Mouse (Mus musculus) hindbrain, embryonic 14.5 days (tissue): Measurements from ENCODE around the gene Arnt2. TPM values are rescaled to one million over a fixed set of nuclear protein-coding genes. Genes with fewer than 3 reads are reported as not detected.

ENCODE experiments used
- ATAC-seq: fragments of 200-750 bp; cut with Nextera tagmentation; 2 replicates; pipeline ENCODE4 v1.8.0; 2017; ENCODE audit warnings: moderate number of reproducible peaks, mild to moderate bottlenecking, moderate TSS enrichment, moderate library complexity; ENCODE audit not compliant: low FRiP score
- DNase-seq: peaks from one replicate; pipeline ENCODE4 v3.0.0-alpha.2; 2015; ENCODE audit warnings: low spot score
- H3K27ac ChIP-seq: fragments of 300-500 bp; sonication (generic); 2 replicates; pipeline ENCODE4 v1.5.1; 2014; ENCODE audit warnings: mild to moderate bottlenecking, moderate library complexity
- H3K27me3 ChIP-seq: fragments of 300-500 bp; sonication (generic); 2 replicates; pipeline ENCODE4 v1.6.1; 2014; ENCODE audit warnings: mild to moderate bottlenecking, low read length, mixed read lengths; ENCODE audit not compliant: control insufficient read depth, insufficient read depth
- H3K36me3 ChIP-seq: fragments of 300-500 bp; sonication (generic); replicated peaks from 2 replicates; pipeline ENCODE4 v1.6.1; 2014; ENCODE audit not compliant: control insufficient read depth, insufficient read depth
- H3K4me1 ChIP-seq: fragments of 300-500 bp; sonication (generic); replicated peaks from 2 replicates; pipeline ENCODE4 v1.6.1; 2014; ENCODE audit warnings: antibody characterized with exemption, low read length, mixed read lengths; ENCODE audit not compliant: control insufficient read depth, insufficient read depth
- H3K4me2 ChIP-seq: fragments of 300-500 bp; sonication (generic); replicated peaks from 2 replicates; pipeline ENCODE4 v1.6.1; 2014; ENCODE audit warnings: mild to moderate bottlenecking, moderate library complexity
- H3K4me3 ChIP-seq: fragments of 300-500 bp; sonication (generic); replicated peaks from 2 replicates; pipeline ENCODE4 v1.5.1; 2014; ENCODE audit warnings: mild to moderate bottlenecking, low read length
- H3K9ac ChIP-seq: fragments of 300-500 bp; sonication (generic); 2 replicates; pipeline ENCODE4 v1.6.1; 2014
- H3K9me3 ChIP-seq: fragments of 300-500 bp; sonication (generic); 2 replicates; pipeline ENCODE4 v1.6.1; 2016; ENCODE audit warnings: low read length; ENCODE audit not compliant: control insufficient read depth
- WGBS: fragments of 180-500 bp; shearing (Covaris S2); extraction: QIAGEN DNeasy Blood & Tissue Kit; methylation state at CpG from one replicate; pipeline ENCODE4 v1.1.7; 2014; 5-methylcytosine and 5-hydroxymethylcytosine counted together
- polyA plus RNA-seq: library from polyadenylated mRNA; unstranded; fragments of >200 nt; fragmentation: Nextera tagmentation; extraction: Ambion mirVana; gene quantifications from 2 replicates; pipeline ENCODE4 v1.2.1, GENCODE M21; 2014

The Arnt2 gene
- polyA plus RNA-seq, 1 experiment from 2014 or later: 67.4 TPM

GRCm38 (mm10) chr7:84432151-84432550 is 22.2 kb upstream of the Arnt2 start:
- H3K4me3 ChIP-seq: no peak overlapping the region
- no peaks in the 10 kb centered on the region for H3K9me3 ChIP-seq
- H3K4me2 ChIP-seq: no peak overlapping the region
- H3K4me1 ChIP-seq: no peaks in the 10 kb centered on the region
- ATAC-seq (no peak), DNase-seq (no peak)
- H3K9ac ChIP-seq: no peak overlapping the region
- no peaks in the 10 kb centered on the region for H3K36me3 ChIP-seq
- H3K27me3 ChIP-seq: no peaks in the 10 kb centered on the region
- H3K27ac ChIP-seq: no peak overlapping the region

- H3K4me2 ChIP-seq: no peak overlapping the region
- H3K36me3 ChIP-seq: no peaks in the 10 kb centered on the region
- H3K9me3 ChIP-seq: no peaks in the 10 kb centered on the region
- 93% methylated on average over 2 of the region's 2 CpGs for WGBS
- H3K27me3 ChIP-seq: no peaks in the 10 kb centered on the region
- no peak overlapping the region for H3K4me3 ChIP-seq
- H3K9ac ChIP-seq: no peak overlapping the region
- ATAC-seq (no peak), DNase-seq (no peak)
- no peak overlapping the region for H3K27ac ChIP-seq
- no peaks in the 10 kb centered on the region for H3K4me1 ChIP-seq
Measured at GRCm38 (mm10) chr7:84427221-84427620, 17.2 kb upstream of the Arnt2 start.

GRCm38 (mm10) chr7:84424670-84425385 is 14.9 kb upstream of the Arnt2 start:
- Histone ChIP-seq H3K9me3 (no peaks in the 10 kb centered on the region), H3K4me2 (no peak overlapping the region), H3K27ac (no peak overlapping the region), H3K4me3 (no peak overlapping the region), H3K4me1 (no peaks in the 10 kb centered on the region), H3K27me3 (no peaks in the 10 kb centered on the region), H3K9ac (no peak overlapping the region), H3K36me3 (no peaks in the 10 kb centered on the region)
- 65% methylated on average over 7 of the region's 7 CpGs for WGBS
- ATAC-seq: no peak
- no peak for DNase-seq

GRCm38 (mm10) chr7:84421753-84422152 is 11.8 kb upstream of the Arnt2 start:
- H3K4me2 ChIP-seq: no peak overlapping the region
- no peak overlapping the region for H3K9ac ChIP-seq
- H3K9me3 ChIP-seq: no peaks in the 10 kb centered on the region
- H3K4me1 ChIP-seq: no peaks in the 10 kb centered on the region
- DNase-seq (no peak), ATAC-seq (no peak)
- no peaks in the 10 kb centered on the region for H3K27me3 ChIP-seq
- no peak overlapping the region for H3K4me3 ChIP-seq
- no peak overlapping the region for H3K27ac ChIP-seq
- H3K36me3 ChIP-seq: no peaks in the 10 kb centered on the region

GRCm38 (mm10) chr7:84421291-84421665 is 11.3 kb upstream of the Arnt2 start:
- ATAC-seq: no peak

GRCm38 (mm10) chr7:84420581-84421290 is 10.8 kb upstream of the Arnt2 start:
- Histone ChIP-seq H3K27ac (no peak overlapping the region), H3K4me2 (no peak overlapping the region), H3K9ac (no peak overlapping the region), H3K4me1 (no peaks in the 10 kb centered on the region), H3K27me3 (no peaks in the 10 kb centered on the region), H3K36me3 (no peaks in the 10 kb centered on the region), H3K4me3 (no peak overlapping the region), H3K9me3 (no peaks in the 10 kb centered on the region)
- ATAC-seq: no peak
- WGBS: 64% methylated on average over 3 of the region's 3 CpGs
- no peak for DNase-seq

More at GRCm38 (mm10) chr7:84421291-84421665, 11.3 kb upstream of the Arnt2 start:
- Histone ChIP-seq H3K4me2 (no peak overlapping the region), H3K36me3 (no peaks in the 10 kb centered on the region), H3K27ac (no peak overlapping the region), H3K9me3 (no peaks in the 10 kb centered on the region), H3K27me3 (no peaks in the 10 kb centered on the region), H3K4me1 (no peaks in the 10 kb centered on the region), H3K9ac (no peak overlapping the region), H3K4me3 (no peak overlapping the region)
- DNase-seq: no peak

- DNase-seq: no peak
- H3K4me2 ChIP-seq: no peak overlapping the region
- no peak overlapping the region for H3K4me3 ChIP-seq
- no peak overlapping the region for H3K9ac ChIP-seq
- no peaks in the 10 kb centered on the region for H3K27me3 ChIP-seq
- H3K27ac ChIP-seq: no peak overlapping the region
- no peaks in the 10 kb centered on the region for H3K9me3 ChIP-seq
- no peaks in the 10 kb centered on the region for H3K36me3 ChIP-seq
- H3K4me1 ChIP-seq: no peaks in the 10 kb centered on the region
- no peak for ATAC-seq
Measured at GRCm38 (mm10) chr7:84417441-84417840, 7.5 kb upstream of the Arnt2 start.

GRCm38 (mm10) chr7:84412570-84412969 is 2.6 kb upstream of the Arnt2 start:
- Histone ChIP-seq H3K27ac (no peak overlapping the region), H3K27me3 (no peaks in the 10 kb centered on the region), H3K4me3 (no peak overlapping the region), H3K4me1 (peaks cover 27% of the 10 kb centered on the region), H3K9me3 (no peaks in the 10 kb centered on the region), H3K36me3 (no peaks in the 10 kb centered on the region), H3K4me2 (no peak overlapping the region), H3K9ac (no peak overlapping the region)
- DNase-seq: no peak
- 54% methylated on average over 8 of the region's 8 CpGs for WGBS
- ATAC-seq: no peak

- Histone ChIP-seq H3K9me3 (no peaks in the 10 kb centered on the region), H3K27ac (peak overlapping the region; percentile 97), H3K9ac (peak overlapping the region; percentile 95), H3K4me2 (peak overlapping the region; percentile 69), H3K27me3 (no peaks in the 10 kb centered on the region), H3K36me3 (no peaks in the 10 kb centered on the region), H3K4me3 (peak overlapping the region; percentile 80), H3K4me1 (peaks cover 31% of the 10 kb centered on the region)
- ATAC-seq (peak; percentile 78), DNase-seq (peak; percentile 72)
- under 1% methylated on average over 38 of the region's 39 CpGs for WGBS
Measured at GRCm38 (mm10) chr7:84409241-84409895, 608 bp downstream of the Arnt2 start.
